Mouse (Mus musculus) intestine, embryonic 16.5 days (tissue): ENCODE data around the gene Ankrd33b. TPM values are rescaled to one million over a fixed set of nuclear protein-coding genes. Genes with fewer than 3 reads are reported as not detected.

Experiments
- ATAC-seq: fragments of 200-750 bp; cut with Nextera tagmentation; 2 replicates; pipeline ENCODE4 v1.8.0; 2017; ENCODE audit warnings: moderate TSS enrichment, moderate library complexity
- H3K27ac ChIP-seq: fragments of 300-500 bp; sonication (generic); 2 replicates; pipeline ENCODE4 v1.5.1; 2014; ENCODE audit warnings: mild to moderate bottlenecking, low read length
- H3K27me3 ChIP-seq: fragments of 300-500 bp; sonication (generic); replicated peaks from 2 replicates; pipeline ENCODE4 v1.6.1; 2014; ENCODE audit warnings: low read length, control low read depth, mixed read lengths; ENCODE audit not compliant: control insufficient read depth, insufficient read depth
- H3K36me3 ChIP-seq: fragments of 300-500 bp; sonication (generic); 2 replicates; pipeline ENCODE4 v1.6.1; 2014; ENCODE audit warnings: low read length, control low read depth; ENCODE audit not compliant: control insufficient read depth, insufficient read depth
- H3K4me1 ChIP-seq: fragments of 300-500 bp; sonication (generic); 2 replicates; pipeline ENCODE4 v1.6.1; 2014; ENCODE audit warnings: low read length, control low read depth, mixed read lengths; ENCODE audit not compliant: control insufficient read depth, insufficient read depth
- H3K4me2 ChIP-seq: fragments of 300-500 bp; sonication (generic); 2 replicates; pipeline ENCODE4 v1.6.1; 2014; ENCODE audit warnings: low read depth, low read length, control low read depth
- H3K4me3 ChIP-seq: fragments of 300-500 bp; sonication (generic); 2 replicates; pipeline ENCODE4 v1.5.1; 2014; ENCODE audit warnings: mild to moderate bottlenecking, low read length
- H3K9ac ChIP-seq: fragments of 300-500 bp; sonication (generic); 2 replicates; pipeline ENCODE4 v1.6.1; 2014; ENCODE audit warnings: low read depth, low read length
- H3K9me3 ChIP-seq: fragments of 300-500 bp; sonication (generic); 2 replicates; pipeline ENCODE4 v1.6.1; 2016; ENCODE audit warnings: low read length, control low read depth; ENCODE audit not compliant: control insufficient read depth
- WGBS: fragments of 180-500 bp; shearing (Covaris S2); extraction: QIAGEN DNeasy Blood & Tissue Kit; methylation state at CpG from one replicate; pipeline ENCODE4 v1.1.7; 2014; 5-methylcytosine and 5-hydroxymethylcytosine counted together
- polyA plus RNA-seq: library from polyadenylated mRNA; unstranded; fragments of >200 nt; fragmentation: Nextera tagmentation; extraction: Ambion mirVana; gene quantifications from 2 replicates; pipeline ENCODE4 v1.2.1, GENCODE M21; 2015

The Ankrd33b gene
- polyA plus RNA-seq, 1 experiment from 2014 or later = 0.76 TPM

GRCm38 (mm10) chr15:31254939-31255535 is 112.5 kb downstream of the Ankrd33b start:
- Histone ChIP-seq H3K4me2 (no peak overlapping the region), H3K9ac (no peak overlapping the region), H3K27me3 (no peaks in the 10 kb centered on the region), H3K9me3 (no peaks in the 10 kb centered on the region), H3K36me3 (no peaks in the 10 kb centered on the region), H3K4me1 (peaks cover 4% of the 10 kb centered on the region; the same call in 1 of the 2 replicates), H3K4me3 (no peak overlapping the region), H3K27ac (no peak overlapping the region)
- WGBS = 87% methylated on average over 9 of the region's 9 CpGs
- no peak for ATAC-seq

GRCm38 (mm10) chr15:31253963-31254362 is 113.6 kb downstream of the Ankrd33b start:
- no peak overlapping the region for H3K9ac ChIP-seq
- H3K27ac ChIP-seq = no peak overlapping the region
- no peaks in the 10 kb centered on the region for H3K9me3 ChIP-seq
- H3K4me1 ChIP-seq = peaks cover 4% of the 10 kb centered on the region; the same call in 1 of the 2 replicates
- H3K4me3 ChIP-seq = no peak overlapping the region
- H3K4me2 ChIP-seq = no peak overlapping the region
- H3K36me3 ChIP-seq = no peaks in the 10 kb centered on the region
- WGBS = 90% methylated on average over 4 of the region's 4 CpGs
- no peak for ATAC-seq
- no peaks in the 10 kb centered on the region for H3K27me3 ChIP-seq

- Histone ChIP-seq H3K36me3 (no peaks in the 10 kb centered on the region), H3K9ac (no peak overlapping the region), H3K9me3 (no peaks in the 10 kb centered on the region), H3K27ac (no peak overlapping the region), H3K4me1 (peaks cover 4% of the 10 kb centered on the region; the same call in 1 of the 2 replicates), H3K27me3 (no peaks in the 10 kb centered on the region), H3K4me2 (no peak overlapping the region), H3K4me3 (no peak overlapping the region)
- WGBS = 73% methylated on average over 8 of the region's 8 CpGs
- ATAC-seq = no peak
Measured at GRCm38 (mm10) chr15:31253380-31253779, 114.1 kb downstream of the Ankrd33b start.

DNA sequence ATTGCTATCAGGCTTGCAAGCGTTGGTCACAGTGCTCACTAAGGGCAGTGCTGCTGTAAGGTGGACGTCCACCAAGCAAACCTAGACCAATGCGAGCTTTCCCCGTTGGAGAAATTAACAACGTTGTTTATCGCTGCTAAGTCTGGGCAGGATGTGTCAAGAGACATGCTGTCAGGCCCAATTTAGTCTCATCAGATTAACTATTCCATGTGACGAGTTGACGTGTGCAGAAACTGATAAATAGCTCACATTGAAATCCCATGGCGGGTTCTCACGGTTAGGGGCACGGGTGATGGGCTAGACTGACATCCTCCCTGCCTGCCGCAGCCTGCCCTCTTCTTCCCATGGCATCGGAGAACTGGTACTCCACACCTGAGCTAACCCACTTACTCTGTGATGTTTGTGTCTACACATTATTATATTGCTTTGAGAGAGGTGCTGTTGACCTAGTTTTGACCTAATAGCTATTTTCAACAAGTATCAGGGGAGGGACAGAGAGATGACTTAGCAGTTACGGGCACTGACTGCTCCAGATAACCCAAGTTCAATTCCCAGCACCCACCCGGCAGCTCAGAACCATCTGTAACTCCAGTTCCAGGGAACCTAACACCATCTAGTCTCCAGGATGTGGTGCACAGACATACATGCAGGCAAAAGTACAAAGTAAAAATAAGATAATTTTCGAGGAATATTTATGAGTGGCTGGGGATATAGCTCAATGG is 114.8 kb downstream of the Ankrd33b start:
- H3K36me3 ChIP-seq = no peaks in the 10 kb centered on the region
- no peak overlapping the region for H3K4me3 ChIP-seq
- no peak overlapping the region for H3K4me2 ChIP-seq
- no peaks in the 10 kb centered on the region for H3K9me3 ChIP-seq
- 0 out of 2 replicates have a peak, but pooled peaks cover under 1% of the 10 kb centered on the region for H3K4me1 ChIP-seq
- no peaks in the 10 kb centered on the region for H3K27me3 ChIP-seq
- 86% methylated on average over 16 of the region's 16 CpGs for WGBS
- no peak overlapping the region for H3K9ac ChIP-seq
- no peak for ATAC-seq
- no peak overlapping the region for H3K27ac ChIP-seq

DNA sequence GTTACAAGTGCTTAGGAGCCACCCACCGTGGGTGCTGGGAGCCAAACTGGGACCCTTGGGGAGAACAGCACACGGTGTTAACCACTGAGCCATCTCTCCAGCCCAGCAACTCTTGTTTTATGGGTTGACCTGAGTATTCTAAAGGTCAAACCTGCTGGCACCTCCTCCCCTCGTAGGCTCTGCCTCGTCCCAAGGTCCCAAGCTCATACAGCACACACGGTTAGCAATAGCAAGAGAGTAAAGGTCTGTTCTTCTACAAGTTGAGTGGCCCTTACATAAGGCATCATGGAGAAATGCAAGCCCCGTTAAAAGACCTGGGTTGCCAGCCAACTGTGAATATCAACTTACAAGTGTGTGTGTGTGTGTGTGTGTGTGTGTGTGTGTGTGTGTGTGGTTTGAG is 116.3 kb downstream of the Ankrd33b start:
- Histone ChIP-seq H3K4me1 (peaks cover 9% of the 10 kb centered on the region), H3K27ac (no peak overlapping the region), H3K36me3 (no peaks in the 10 kb centered on the region), H3K4me2 (no peak overlapping the region), H3K9me3 (no peaks in the 10 kb centered on the region), H3K9ac (no peak overlapping the region), H3K4me3 (no peak overlapping the region), H3K27me3 (no peaks in the 10 kb centered on the region)
- WGBS = 87% methylated on average over 6 of the region's 6 CpGs
- no peak for ATAC-seq

GRCm38 (mm10) chr15:31250676-31251075 is 116.8 kb downstream of the Ankrd33b start:
- Histone ChIP-seq H3K4me1 (peaks cover 9% of the 10 kb centered on the region), H3K36me3 (no peaks in the 10 kb centered on the region), H3K4me3 (no peak overlapping the region), H3K9me3 (no peaks in the 10 kb centered on the region), H3K27me3 (no peaks in the 10 kb centered on the region), H3K27ac (no peak overlapping the region), H3K4me2 (no peak overlapping the region), H3K9ac (no peak overlapping the region)
- 82% methylated on average over 3 of the region's 3 CpGs for WGBS
- ATAC-seq = no peak

DNA sequence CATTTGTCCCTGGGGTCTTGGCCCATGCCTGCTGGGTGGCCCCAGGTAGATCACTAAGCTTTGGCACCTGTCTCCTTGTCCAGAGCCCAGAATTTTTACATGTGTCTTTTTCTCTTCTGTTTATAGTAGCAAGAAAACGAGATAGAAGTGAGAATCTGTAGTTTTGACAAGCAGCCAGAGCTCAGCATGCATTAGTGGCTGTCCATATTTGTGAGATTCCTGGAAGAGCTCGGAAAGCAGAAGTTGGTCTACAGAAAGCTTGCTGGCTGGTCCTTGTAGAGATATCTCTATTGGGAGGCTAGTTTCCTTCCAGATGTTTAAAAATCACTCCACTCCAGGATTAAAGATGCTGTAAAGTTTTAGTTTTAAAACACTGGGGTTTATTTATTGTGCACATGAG is 117.5 kb downstream of the Ankrd33b start:
- Histone ChIP-seq H3K4me2 (no peak overlapping the region), H3K27ac (no peak overlapping the region), H3K4me3 (no peak overlapping the region), H3K9ac (no peak overlapping the region), H3K4me1 (peaks cover 9% of the 10 kb centered on the region), H3K36me3 (no peaks in the 10 kb centered on the region), H3K27me3 (no peaks in the 10 kb centered on the region), H3K9me3 (no peaks in the 10 kb centered on the region)
- no peak for ATAC-seq
- 63% methylated on average over 2 of the region's 2 CpGs for WGBS

- H3K9me3 ChIP-seq = no peaks in the 10 kb centered on the region
- H3K4me2 ChIP-seq = no peak overlapping the region
- no peaks in the 10 kb centered on the region for H3K36me3 ChIP-seq
- no peak for ATAC-seq
- H3K4me1 ChIP-seq = peaks cover 9% of the 10 kb centered on the region
- no peak overlapping the region for H3K27ac ChIP-seq
- no peak overlapping the region for H3K4me3 ChIP-seq
- no peaks in the 10 kb centered on the region for H3K27me3 ChIP-seq
- no peak overlapping the region for H3K9ac ChIP-seq
- 68% methylated on average over 7 of the region's 7 CpGs for WGBS
Measured at GRCm38 (mm10) chr15:31248882-31249281, 118.6 kb downstream of the Ankrd33b start.

DNA sequence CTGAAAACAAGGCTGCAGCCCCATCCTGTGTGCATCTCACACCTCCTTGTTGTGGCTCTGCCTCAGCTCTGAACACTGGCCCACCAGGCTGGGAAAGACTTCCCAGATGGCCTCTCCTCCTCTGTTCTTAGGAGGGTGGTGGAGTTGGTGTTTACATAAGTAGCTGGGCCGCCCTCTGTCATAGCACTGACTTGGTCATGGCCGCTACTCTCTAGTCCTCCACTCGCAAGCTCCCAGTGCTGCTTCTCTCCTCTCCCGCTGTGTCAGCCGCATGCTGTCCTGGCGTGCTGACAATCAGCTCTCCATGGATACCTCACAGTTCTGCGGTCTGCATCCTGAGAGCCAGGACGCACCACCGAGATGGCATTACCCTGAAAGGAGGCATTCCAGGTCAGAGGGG is 120.5 kb downstream of the Ankrd33b start:
- Histone ChIP-seq H3K4me2 (no peak overlapping the region), H3K4me3 (no peak overlapping the region), H3K36me3 (peaks cover 2% of the 10 kb centered on the region; the same call in 1 of the 2 replicates), H3K4me1 (peaks cover 9% of the 10 kb centered on the region), H3K27ac (no peak overlapping the region), H3K9ac (no peak overlapping the region), H3K27me3 (no peaks in the 10 kb centered on the region), H3K9me3 (no peaks in the 10 kb centered on the region; the same call in 1 of the 2 replicates)
- ATAC-seq = 0 out of 2 replicates have a peak, but pooled peaks have one; percentile 26
- WGBS = 60% methylated on average over 9 of the region's 9 CpGs
